Mouse (Mus musculus): ENCODE results near the gene Rora.

Rora gene

GRCm38 (mm10) chr9:68820036-68820435 is 166.4 kb downstream of the Rora start:
- DNase-seq (ENCODE audit: low spot score in 2 of 2) = no peak

- peak in 1 of 2 experiments; percentile 22 for DNase-seq (ENCODE audit: low spot score in 2 of 2)
Observed at GRCm38 (mm10) chr9:68820478-68820877, 166.9 kb downstream of the Rora start.

- DNase-seq (ENCODE audit: low spot score in 2 of 2) = no peak
Observed at GRCm38 (mm10) chr9:68821388-68821787, 167.8 kb downstream of the Rora start.

- no peak for DNase-seq (ENCODE audit: low spot score in 2 of 2)
Observed at GRCm38 (mm10) chr9:68823292-68823691, 169.7 kb downstream of the Rora start.

GRCm38 (mm10) chr9:68825107-68825506 is 171.5 kb downstream of the Rora start:
- no peak for DNase-seq (ENCODE audit: low spot score in 2 of 2)

- no peak for DNase-seq (ENCODE audit: low spot score in 2 of 2)
Observed at GRCm38 (mm10) chr9:68825841-68826240, 172.3 kb downstream of the Rora start.

GRCm38 (mm10) chr9:68827441-68827840 is 173.9 kb downstream of the Rora start:
- DNase-seq (ENCODE audit: low spot score in 2 of 2) = no peak

GRCm38 (mm10) chr9:68829903-68830302 is 176.3 kb downstream of the Rora start:
- DNase-seq (ENCODE audit: low spot score in 2 of 2) = peak in 1 of 2 experiments; percentile 33

GRCm38 (mm10) chr9:68833323-68833722 is 179.7 kb downstream of the Rora start:
- no peak for DNase-seq (ENCODE audit: low spot score in 2 of 2)

- DNase-seq (ENCODE audit: low spot score in 2 of 2) = no peak
Observed at GRCm38 (mm10) chr9:68835037-68835649, 181.6 kb downstream of the Rora start.

- DNase-seq (ENCODE audit: low spot score in 2 of 2) = no peak
Observed at GRCm38 (mm10) chr9:68842134-68842892, 188.7 kb downstream of the Rora start.

GRCm38 (mm10) chr9:68845556-68845955 is 192.0 kb downstream of the Rora start:
- DNase-seq (ENCODE audit: low spot score in 2 of 2) = no peak

- no peak for DNase-seq (ENCODE audit: low spot score in 2 of 2)
Observed at GRCm38 (mm10) chr9:68850321-68850720, 196.7 kb downstream of the Rora start.

GRCm38 (mm10) chr9:68852201-68852600 is 198.6 kb downstream of the Rora start:
- no peak for DNase-seq (ENCODE audit: low spot score in 2 of 2)

- DNase-seq (ENCODE audit: low spot score in 2 of 2) = no peak
Observed at GRCm38 (mm10) chr9:68852934-68853333, 199.3 kb downstream of the Rora start.

GRCm38 (mm10) chr9:68859500-68859899 is 205.9 kb downstream of the Rora start:
- no peak for DNase-seq (ENCODE audit: low spot score in 2 of 2)

GRCm38 (mm10) chr9:68866317-68866716 is 212.7 kb downstream of the Rora start:
- peak in 1 of 2 experiments; percentile 54 for DNase-seq (ENCODE audit: low spot score in 2 of 2)

- DNase-seq (ENCODE audit: low spot score in 2 of 2) = no peak
Observed at GRCm38 (mm10) chr9:68873838-68874237, 220.3 kb downstream of the Rora start.

GRCm38 (mm10) chr9:68874544-68874943 is 221.0 kb downstream of the Rora start:
- DNase-seq (ENCODE audit: low spot score in 2 of 2) = no peak

- peak; percentile 48 to 54 for DNase-seq (ENCODE audit: low spot score in 2 of 2)
Observed at GRCm38 (mm10) chr9:68875791-68876190, 222.2 kb downstream of the Rora start.

- no peak for DNase-seq (ENCODE audit: low spot score in 2 of 2)
Observed at GRCm38 (mm10) chr9:68876289-68876688, 222.7 kb downstream of the Rora start.

- DNase-seq (ENCODE audit: low spot score in 2 of 2) = peak; percentile 16 to 25
Observed at GRCm38 (mm10) chr9:68881896-68882295, 228.3 kb downstream of the Rora start.

- no peak for DNase-seq (ENCODE audit: low spot score in 2 of 2)
Observed at GRCm38 (mm10) chr9:68883005-68883404, 229.4 kb downstream of the Rora start.

Measured in left cerebral cortex, adult 9 months (tissue).